Mouse (Mus musculus): Measurements from ENCODE around the gene Gpr82. TPM values are rescaled to one million over a fixed set of nuclear protein-coding genes. Genes with fewer than 3 reads are reported as not detected.
A peak's percentile ranks its signal among the peaks of the same experiment; 100 is the strongest.

Gene Gpr82
- total RNA-seq (2021) (not detected), polyA plus RNA-seq (2012; rRNA removed) (not detected in 2 replicates)
- long read RNA-seq = 0 reads

- no peak for DNase-seq
Measured at GRCm38 (mm10) chrX:13661063-13661462, at the start of gene Gpr82. Gene Gpr82 (plus strand): TSS chrX:13661363.

GRCm38 (mm10) chrX:13612115-13612514 is 49.0 kb upstream of the Gpr82 start:
- DNase-seq = no peak

GRCm38 (mm10) chrX:13616726-13617125 is 44.4 kb upstream of the Gpr82 start:
- no peak for DNase-seq

- DNase-seq = no peak
Measured at GRCm38 (mm10) chrX:13617294-13617693, 43.9 kb upstream of the Gpr82 start.

GRCm38 (mm10) chrX:13618476-13618875 is 42.7 kb upstream of the Gpr82 start:
- no peak for DNase-seq

- no peak for DNase-seq
Measured at GRCm38 (mm10) chrX:13621473-13621872, 39.7 kb upstream of the Gpr82 start.

- no peak for DNase-seq
Measured at GRCm38 (mm10) chrX:13622654-13623053, 38.5 kb upstream of the Gpr82 start.

GRCm38 (mm10) chrX:13631599-13632283 is 29.4 kb upstream of the Gpr82 start, which contains the start of gene Gpr34:
Gene Gpr34 (plus strand): TSS chrX:13632089.
- DNase-seq = no peak

GRCm38 (mm10) chrX:13636398-13636797 is 24.8 kb upstream of the Gpr82 start:
- DNase-seq = no peak

GRCm38 (mm10) chrX:13638894-13639293 is 22.3 kb upstream of the Gpr82 start:
- no peak for DNase-seq

GRCm38 (mm10) chrX:13651889-13652288 is 9.3 kb upstream of the Gpr82 start:
- no peak for DNase-seq

- DNase-seq = no peak
Measured at GRCm38 (mm10) chrX:13652291-13652690, 8.9 kb upstream of the Gpr82 start.

- no peak for DNase-seq
Measured at GRCm38 (mm10) chrX:13655005-13655421, 6.2 kb upstream of the Gpr82 start.

GRCm38 (mm10) chrX:13655906-13656305 is 5.3 kb upstream of the Gpr82 start:
- no peak for DNase-seq

- DNase-seq = peak; percentile 15
Measured at GRCm38 (mm10) chrX:13656721-13657120, 4.4 kb upstream of the Gpr82 start.

GRCm38 (mm10) chrX:13658616-13659140 is 2.5 kb upstream of the Gpr82 start:
- DNase-seq = no peak

GRCm38 (mm10) chrX:13659201-13659890 is 1.8 kb upstream of the Gpr82 start:
- no peak for DNase-seq

- DNase-seq = no peak
Measured at GRCm38 (mm10) chrX:13668867-13669266, 7.7 kb downstream of the Gpr82 start.

- DNase-seq = no peak
Measured at GRCm38 (mm10) chrX:13670342-13670741, 9.2 kb downstream of the Gpr82 start.

GRCm38 (mm10) chrX:13673001-13673400 is 11.8 kb downstream of the Gpr82 start:
- no peak for DNase-seq

GRCm38 (mm10) chrX:13681748-13682147 is 20.6 kb downstream of the Gpr82 start:
- DNase-seq = no peak

GRCm38 (mm10) chrX:13686589-13686988 is 25.4 kb downstream of the Gpr82 start:
- DNase-seq = no peak

- DNase-seq = no peak
Measured at GRCm38 (mm10) chrX:13688356-13688755, 27.2 kb downstream of the Gpr82 start.

All from adrenal gland, adult 2 months (tissue).